Mouse (Mus musculus) kidney, adult 2 months (tissue): Measurements from ENCODE around the gene Arhgap28. TPM values are rescaled to one million over a fixed set of nuclear protein-coding genes. Genes with fewer than 3 reads are reported as not detected.

ENCODE experiments used
- DNase-seq: peaks from one replicate; pipeline ENCODE4 v3.0.0; 2021
- H3K27ac ChIP-seq: fragments of 200-500 bp; 2 replicates; pipeline ENCODE4 v1.5.1; 2012; ENCODE audit warnings: low read depth, low read length, control low read depth, inconsistent platforms; ENCODE audit not compliant: insufficient read depth
- H3K27me3 ChIP-seq: fragments of 200-500 bp; replicated peaks from 2 replicates; pipeline ENCODE4 v1.6.1; 2012; ENCODE audit warnings: mild to moderate bottlenecking, moderate library complexity, low read length, inconsistent platforms; ENCODE audit not compliant: control insufficient read depth, insufficient read depth
- H3K36me3 ChIP-seq: fragments of 200-500 bp; 2 replicates; pipeline ENCODE4 v1.6.1; 2012; ENCODE audit warnings: mild to moderate bottlenecking, moderate library complexity, low read length, inconsistent platforms; ENCODE audit not compliant: control insufficient read depth, insufficient read depth
- H3K4me1 ChIP-seq: fragments of 200-500 bp; 2 replicates; pipeline ENCODE4 v1.6.1; 2011; ENCODE audit warnings: low read length; ENCODE audit not compliant: control insufficient read depth, insufficient read depth
- H3K4me3 ChIP-seq: fragments of 200-500 bp; 2 replicates; pipeline ENCODE4 v1.5.1; 2011; ENCODE audit warnings: mild to moderate bottlenecking, low read depth, low read length, control low read depth; ENCODE audit not compliant: insufficient read depth
- CTCF ChIP-seq: fragments of 200-500 bp; conservative IDR thresholded peaks from 2 replicates; pipeline ENCODE4 v1.5.1; 2011; ENCODE audit warnings: low read depth, mild to moderate bottlenecking, control low read depth, low read length, moderate library complexity, mixed read lengths; ENCODE audit not compliant: insufficient read depth, insufficient read length
- POLR2A ChIP-seq: fragments of 200-500 bp; IDR thresholded peaks from one replicate; pipeline ENCODE4 v1.6.1; 2011; ENCODE audit warnings: low read depth, low read length, control low read depth
- WGBS: fragments of 180-500 bp; shearing (Covaris S2); methylation state at CpG from one replicate; pipeline ENCODE4 v1.1.7; 2018; 5-methylcytosine and 5-hydroxymethylcytosine counted together
- polyA plus RNA-seq: library from polyadenylated mRNA; depleted of rRNA; stranded (reverse); fragments of >200 nt; gene quantifications from 2 replicates; pipeline ENCODE4 v1.2.3, GENCODE M21; 2012

Gene Arhgap28
- polyA plus RNA-seq, 1 experiment: 3.7 TPM

DNA sequence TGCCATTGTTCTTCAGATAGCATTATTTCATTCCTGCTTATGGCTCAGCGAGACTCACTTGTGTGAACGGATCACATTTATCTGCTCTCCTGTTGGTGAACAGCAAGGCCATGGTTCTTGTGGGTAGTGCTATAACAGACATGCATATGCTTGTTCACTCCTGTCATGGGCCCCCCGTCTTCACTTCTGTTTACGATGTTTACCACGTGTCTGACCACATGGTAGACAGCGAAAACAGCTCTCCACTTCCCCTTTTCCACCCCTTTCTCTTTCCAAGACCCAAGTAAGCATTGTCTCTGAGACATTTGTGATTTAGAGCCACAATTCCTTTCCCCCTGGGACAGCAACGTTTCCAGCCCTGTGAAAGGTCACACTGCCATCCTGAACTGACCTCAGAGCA, 20.4 kb upstream of the Arhgap28 start:
- H3K4me1 ChIP-seq: no peaks in the 10 kb centered on the region
- DNase-seq: no peak
- H3K27ac ChIP-seq: no peak overlapping the region
- no peak for TF ChIP-seq CTCF
- no peak for TF ChIP-seq POLR2A
- 57% methylated on average over 7 of the region's 7 CpGs for WGBS
- H3K4me3 ChIP-seq: no peak overlapping the region
- H3K27me3 ChIP-seq: no peaks in the 10 kb centered on the region
- H3K36me3 ChIP-seq: no peaks in the 10 kb centered on the region

DNA sequence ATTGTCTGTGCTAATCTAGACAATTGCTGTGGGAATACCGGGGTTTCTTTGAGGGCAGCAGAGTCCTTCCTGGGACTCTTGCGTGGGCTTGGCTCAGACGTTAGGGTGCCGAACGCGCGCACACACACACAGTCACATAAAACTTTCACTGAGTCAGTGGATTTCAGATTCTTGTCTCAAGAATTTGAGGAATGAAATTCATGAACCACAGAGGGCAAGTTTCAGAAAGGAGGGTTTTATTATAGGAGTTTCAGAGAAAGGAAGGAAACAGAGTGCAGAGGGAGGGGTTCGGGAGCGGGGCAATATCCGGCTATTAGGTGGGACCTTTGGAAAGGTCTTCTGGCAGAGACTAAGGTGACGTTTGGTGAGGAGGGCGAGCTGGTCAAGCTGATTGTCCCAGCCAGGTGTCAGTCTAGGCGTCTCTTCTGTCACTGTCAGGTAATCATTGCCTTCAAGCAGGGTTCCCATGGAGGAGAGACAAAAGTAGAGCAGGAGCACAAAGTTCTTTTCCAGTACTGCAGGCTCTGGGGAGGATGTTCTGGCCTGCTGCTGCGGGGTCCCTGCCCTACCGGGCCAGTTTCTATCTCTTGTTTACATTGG, 15.6 kb upstream of the Arhgap28 start:
- DNase-seq: peak; percentile 4
- H3K4me1 ChIP-seq: no peaks in the 10 kb centered on the region
- H3K36me3 ChIP-seq: no peaks in the 10 kb centered on the region
- H3K4me3 ChIP-seq: no peak overlapping the region
- TF ChIP-seq POLR2A: no peak
- TF ChIP-seq CTCF: no peak
- no peak overlapping the region for H3K27ac ChIP-seq
- WGBS: 26% methylated on average over 15 of the region's 15 CpGs
- no peaks in the 10 kb centered on the region for H3K27me3 ChIP-seq

DNA sequence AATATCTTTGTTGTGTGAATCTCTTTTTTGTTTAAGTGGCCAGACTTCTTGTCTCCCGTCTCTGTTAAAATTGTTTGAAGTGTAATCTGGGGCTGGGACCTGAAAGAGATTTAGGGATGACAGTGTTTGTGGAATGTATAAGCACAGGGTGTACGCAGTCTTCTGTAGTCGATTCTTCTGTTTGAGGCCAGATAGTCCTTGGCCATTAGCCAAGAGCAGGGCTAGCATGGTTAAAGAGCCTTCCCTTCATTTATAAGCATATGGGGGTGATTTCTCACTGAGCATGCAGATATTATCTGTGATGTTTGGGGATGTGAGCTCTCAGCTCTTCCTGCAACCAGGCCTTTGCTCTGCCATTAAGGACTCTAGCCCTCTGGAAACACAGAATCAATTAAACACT, 13.2 kb upstream of the Arhgap28 start:
- TF ChIP-seq CTCF (no peak), POLR2A (no peak)
- H3K27me3 ChIP-seq: no peaks in the 10 kb centered on the region
- no peak overlapping the region for H3K4me3 ChIP-seq
- WGBS: 78% methylated on average over 3 of the region's 3 CpGs
- no peak overlapping the region for H3K27ac ChIP-seq
- no peak for DNase-seq
- H3K36me3 ChIP-seq: no peaks in the 10 kb centered on the region
- H3K4me1 ChIP-seq: no peaks in the 10 kb centered on the region

DNA sequence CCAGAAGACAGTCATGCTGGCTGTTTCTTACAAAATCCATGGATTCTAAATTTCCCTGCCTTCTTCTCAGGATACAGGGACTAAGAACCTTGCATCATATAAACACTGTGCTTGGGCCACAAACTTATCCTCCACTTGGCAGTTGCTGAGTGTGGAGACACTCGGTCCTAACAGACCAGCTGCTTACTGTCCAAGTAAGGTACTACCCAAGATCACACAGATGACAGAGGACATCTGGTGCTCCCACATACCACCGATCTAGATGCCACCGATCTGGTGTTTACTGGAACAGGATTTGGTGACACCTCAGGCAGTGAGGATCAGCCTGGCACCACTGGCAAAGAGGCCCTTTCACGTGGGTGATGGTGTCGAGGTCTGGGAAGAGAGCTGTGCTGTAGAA, 7.7 kb upstream of the Arhgap28 start:
- Histone ChIP-seq H3K27ac (no peak overlapping the region), H3K36me3 (no peaks in the 10 kb centered on the region), H3K27me3 (no peaks in the 10 kb centered on the region; the same call in 1 of the 2 replicates), H3K4me3 (no peak overlapping the region), H3K4me1 (no peaks in the 10 kb centered on the region)
- no peak for DNase-seq
- TF ChIP-seq POLR2A (no peak), CTCF (no peak)
- WGBS: 59% methylated on average over 5 of the region's 5 CpGs

DNA sequence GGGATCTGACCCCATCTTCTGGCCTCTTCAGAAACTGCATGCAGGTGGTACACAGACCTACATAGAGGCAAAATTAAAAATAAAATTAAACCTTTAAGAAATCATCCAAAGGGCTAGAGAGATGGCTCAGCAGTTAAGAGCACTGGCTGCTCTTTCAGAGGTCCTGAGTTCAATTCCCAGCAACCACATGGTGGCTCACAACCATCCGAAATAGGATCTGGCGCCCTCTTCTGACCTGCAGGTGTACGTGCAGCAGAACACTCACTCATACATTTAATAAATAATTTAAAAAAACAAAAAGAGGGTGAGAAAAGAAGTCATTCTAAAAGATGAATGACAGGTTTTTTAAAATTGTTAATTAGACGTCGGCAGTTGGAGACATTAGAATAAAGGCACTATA, 6.1 kb upstream of the Arhgap28 start:
- Histone ChIP-seq H3K4me1 (no peaks in the 10 kb centered on the region), H3K27ac (no peak overlapping the region), H3K4me3 (no peak overlapping the region), H3K36me3 (no peaks in the 10 kb centered on the region), H3K27me3 (no peaks in the 10 kb centered on the region; the same call in 1 of the 2 replicates)
- WGBS: 94% methylated on average over 5 of the region's 5 CpGs
- DNase-seq: no peak
- TF ChIP-seq POLR2A (no peak), CTCF (no peak)

DNA sequence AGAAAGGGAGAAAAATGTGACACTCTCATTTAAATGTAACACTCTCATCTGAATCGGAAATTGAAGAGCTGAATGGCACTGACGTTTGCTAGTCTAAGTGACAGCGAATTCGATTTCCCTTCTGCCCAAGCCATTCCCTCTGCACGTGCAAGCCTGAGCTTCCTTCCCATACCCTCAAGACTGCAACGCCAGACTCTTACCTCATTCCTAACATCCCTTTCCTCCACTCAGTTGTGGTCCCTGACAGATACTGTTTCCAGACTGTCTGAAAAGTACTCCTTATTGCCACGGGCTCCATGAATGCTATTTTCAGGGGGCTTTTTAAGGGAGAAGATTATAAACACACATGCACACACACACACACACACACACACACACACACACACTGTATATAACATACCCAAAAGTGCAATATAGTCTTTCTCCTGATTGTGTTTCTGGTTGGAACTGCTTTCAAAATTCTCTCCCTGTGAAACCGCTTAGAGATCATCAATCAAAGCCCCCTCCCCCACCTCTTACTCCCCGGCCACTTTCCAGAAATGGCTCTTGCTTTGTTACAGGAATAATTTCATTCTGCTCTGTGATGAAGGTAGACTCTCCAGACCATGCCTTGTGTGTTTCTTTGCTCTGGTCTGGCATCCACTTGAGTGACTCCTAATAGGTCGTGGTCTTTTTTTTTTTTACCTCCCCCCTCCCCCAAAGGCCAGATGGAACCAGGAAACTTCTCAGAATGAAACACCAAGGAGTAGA, 836 bp upstream of the Arhgap28 start:
- H3K36me3 ChIP-seq: no peaks in the 10 kb centered on the region
- 5% methylated on average over 10 of the region's 10 CpGs for WGBS

More for the DNA sequence above, 836 bp upstream of the Arhgap28 start:
- DNase-seq: no peak
- H3K4me1 ChIP-seq: peaks cover 3% of the 10 kb centered on the region; the same call in 1 of the 2 replicates
- no peaks in the 10 kb centered on the region for H3K27me3 ChIP-seq
- peak overlapping the region; percentile 74 for H3K4me3 ChIP-seq
- H3K27ac ChIP-seq: no peak overlapping the region
- TF ChIP-seq CTCF (no peak), POLR2A (no peak)
